25 mouse cellular contexts compared by ENCODE assay signal in genomic region chr14:59506139-59506538, GRCm38 (mm10).
"Had no signal": no experiment of that assay in that cellular context is flagged by ENCODE, and none has a peak within 500 bp of the region (broad histone marks: within the 10 kb centered on the region; RNA-seq: fewer than 3 reads in every experiment).

No protein-coding gene starts in this region.

- H3K4me2 ChIP-seq: heart, embryonic 12.5 days; hindbrain, embryonic 12.5 days; hindbrain, embryonic 14.5 days; kidney, embryonic 15.5 days; limb, embryonic 12.5 days; liver, embryonic 13.5 days had no signal

- H3K36me3 ChIP-seq: hindbrain, embryonic 10.5 days; hindbrain, embryonic 12.5 days; limb, embryonic 10.5 days had no signal

- H3K4me3 ChIP-seq: gastrocnemius, adult 2 months; heart, embryonic 10.5 days; heart, embryonic 12.5 days; hindbrain, embryonic 10.5 days; hindbrain, embryonic 12.5 days; kidney, embryonic 15.5 days; left cerebral cortex, adult 2 months; limb, embryonic 10.5 days; limb, embryonic 12.5 days; liver, embryonic 13.5 days had no signal

- H3K27me3 ChIP-seq: heart, embryonic 12.5 days; hindbrain, embryonic 12.5 days; kidney, embryonic 15.5 days; limb, embryonic 12.5 days; liver, embryonic 13.5 days had no signal

- H3K9me3 ChIP-seq: heart, embryonic 10.5 days; heart, embryonic 12.5 days; hindbrain, embryonic 10.5 days; hindbrain, embryonic 12.5 days; kidney, embryonic 15.5 days; limb, embryonic 10.5 days; limb, embryonic 12.5 days; liver, embryonic 13.5 days had no signal

- H3K9ac ChIP-seq: heart, embryonic 12.5 days; hindbrain, embryonic 12.5 days; hindbrain, embryonic 14.5 days; kidney, embryonic 15.5 days; limb, embryonic 12.5 days; liver, embryonic 13.5 days had no signal

- DNase-seq: gastrocnemius, adult 2 months; gastrocnemius, postnatal 10 days; gastrocnemius, postnatal 25 days; heart, postnatal 10 days; heart, postnatal 4 days; kidney, adult 11 months; kidney, adult 2 months; kidney, adult 9 months; kidney, postnatal 14 days; kidney, postnatal 36 days; layer of hippocampus, adult 9-11 months; liver; liver, embryonic 13.5 days had no signal

- ATAC-seq: hindbrain, embryonic 16.5 days; intestine, embryonic 16.5 days had no signal

- H3K27ac ChIP-seq: gastrocnemius, adult 2 months; heart, embryonic 10.5 days; hindbrain, embryonic 10.5 days; hindbrain, embryonic 12.5 days; hindbrain, embryonic 14.5 days; kidney, embryonic 15.5 days; kidney, postnatal 0 days; left cerebral cortex, adult 2 months; limb, embryonic 10.5 days; limb, embryonic 12.5 days; liver, embryonic 13.5 days had no signal

- H3K4me1 ChIP-seq: heart, embryonic 10.5 days; heart, embryonic 12.5 days; hindbrain, embryonic 10.5 days; hindbrain, embryonic 12.5 days; kidney, embryonic 15.5 days; limb, embryonic 10.5 days; limb, embryonic 12.5 days; liver, embryonic 13.5 days had no signal
